Mouse (Mus musculus) liver, postnatal 0 days (tissue): ENCODE results near the gene Terb1.

ENCODE experiments used
- CTCF ChIP-seq: sonication (generic); IDR thresholded peaks from 2 replicates; pipeline ENCODE4 v1.5.1; 2016; ENCODE audit warnings: antibody characterized with exemption, low read depth
- EP300 ChIP-seq: IDR thresholded peaks from 2 replicates; pipeline ENCODE4 v1.6.1; 2016; ENCODE audit warnings: antibody characterized with exemption, low read depth, mild to moderate bottlenecking

GRCm38 (mm10) chr8:104439461-104439860, 70.2 kb downstream of the Terb1 start:
- TF ChIP-seq CTCF (no peak), EP300 (no peak)
